Mouse (Mus musculus) thymus, adult 2 months (tissue): ENCODE measurements at regions not wholly inside any gene's neighbourhood (a gene's known extent, or its start where the extent isn't known, plus 50 kb on each side); places are given as distances from the start of the nearest gene placed in this dataset.

ENCODE experiments used
- CTCF ChIP-seq: fragments of 200-500 bp; IDR thresholded peaks from 2 replicates; pipeline ENCODE4 v1.5.1; 2012; ENCODE audit warnings: mild to moderate bottlenecking, control low read depth, low read length, moderate library complexity, borderline replicate concordance; ENCODE audit not compliant: control insufficient read depth, poor library complexity, insufficient read depth; ENCODE audit errors: extremely low read depth
- POLR2A ChIP-seq: fragments of 200-500 bp; IDR thresholded peaks from 2 replicates; pipeline ENCODE4 v1.6.1; 2012; ENCODE audit warnings: mild to moderate bottlenecking, low read length, control low read depth, moderate library complexity; ENCODE audit not compliant: control insufficient read depth, poor library complexity, insufficient read depth; ENCODE audit errors: extremely low read depth

GRCm38 (mm10) chr14:17361910-17362309 lies 298.2 kb upstream of the Thrb start:
- TF ChIP-seq CTCF (no peak), POLR2A (no peak)
